Mouse (Mus musculus): Measurements from ENCODE around the gene Serpinb9c. TPM values are rescaled to one million over a fixed set of nuclear protein-coding genes. Genes with fewer than 3 reads are reported as not detected.

The Serpinb9c gene
- polyA plus RNA-seq, 1 experiment from 2014 or later, result not detected

Other genes with a start within 250 kb of the Serpinb9c start
- gene Serpinb6b, start 194.5 kb downstream of the Serpinb9c start, polyA plus RNA-seq (2014; fragmentation: Nextera tagmentation; extraction: Ambion mirVana), result 3.8 and 6.4 TPM in 2 replicates
- gene Serpinb9, start 156.5 kb downstream of the Serpinb9c start, polyA plus RNA-seq (2014; fragmentation: Nextera tagmentation; extraction: Ambion mirVana), result 3.2 and 3.4 TPM in 2 replicates
- not detected in 2 replicates for gene Serpinb9b, start 132.3 kb downstream of the Serpinb9c start, polyA plus RNA-seq (2014; fragmentation: Nextera tagmentation; extraction: Ambion mirVana)
- not detected in 2 replicates for gene Serpinb1b, start 81.2 kb downstream of the Serpinb9c start, polyA plus RNA-seq (2014; fragmentation: Nextera tagmentation; extraction: Ambion mirVana)
- not detected in 2 replicates for gene Serpinb9d, start 33.2 kb upstream of the Serpinb9c start, polyA plus RNA-seq (2014; fragmentation: Nextera tagmentation; extraction: Ambion mirVana)
- gene Serpinb9e, start 89.9 kb upstream of the Serpinb9c start, polyA plus RNA-seq (2014; fragmentation: Nextera tagmentation; extraction: Ambion mirVana), result not detected in 2 replicates
- not detected in 2 replicates for gene Serpinb9f, start 164.3 kb upstream of the Serpinb9c start, polyA plus RNA-seq (2014; fragmentation: Nextera tagmentation; extraction: Ambion mirVana)
- not detected in 2 replicates for gene Gm11397, start 236.0 kb upstream of the Serpinb9c start, polyA plus RNA-seq (2014; fragmentation: Nextera tagmentation; extraction: Ambion mirVana)